Mouse (Mus musculus) neutrophil, adult 5-6 weeks (primary cell): ENCODE results near the gene Camta2. TPM values are rescaled to one million over a fixed set of nuclear protein-coding genes. Genes with fewer than 3 reads are reported as not detected.
A peak's percentile ranks its signal among the peaks of the same experiment; 100 is the strongest.

Source experiments
- ATAC-seq: fragments of 151-379, 151-347 bp; 2 replicates; pipeline ENCODE4 v1.8.0; 2017; ENCODE audit warnings: mild to moderate bottlenecking, moderate TSS enrichment; ENCODE audit not compliant: insufficient number of reproducible peaks, poor library complexity, low FRiP score, severe bottlenecking; ENCODE audit errors: extremely low read depth
- total RNA-seq: library from RNA; stranded (forward); fragments of 200-1000 nt; gene quantifications from 2 replicates; pipeline ENCODE4 v1.2.3, GENCODE M21; 2017

Camta2 gene
- total RNA-seq, 1 experiment from 2014 or later: 36.1 TPM

DNA sequence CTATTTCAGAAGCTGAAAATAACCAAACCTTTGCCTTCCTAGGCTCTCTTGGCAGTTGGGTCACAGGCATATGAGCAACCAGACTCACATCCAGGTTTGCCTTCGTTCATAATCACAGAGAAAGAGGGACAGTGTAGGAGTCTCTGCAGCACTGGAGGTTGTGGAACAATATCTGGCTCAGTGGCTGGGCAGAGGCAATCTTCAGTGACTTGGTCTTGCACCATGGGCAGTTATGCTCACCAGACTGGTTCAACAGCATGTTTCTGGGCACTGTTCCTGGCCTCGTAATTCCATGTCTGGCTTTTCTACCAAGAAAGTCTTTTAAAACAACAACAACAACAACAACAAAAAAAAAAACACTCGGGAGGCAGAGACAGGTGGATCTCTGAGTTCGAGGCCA, 52.3 kb downstream of the Camta2 start:
- no peak for ATAC-seq

DNA sequence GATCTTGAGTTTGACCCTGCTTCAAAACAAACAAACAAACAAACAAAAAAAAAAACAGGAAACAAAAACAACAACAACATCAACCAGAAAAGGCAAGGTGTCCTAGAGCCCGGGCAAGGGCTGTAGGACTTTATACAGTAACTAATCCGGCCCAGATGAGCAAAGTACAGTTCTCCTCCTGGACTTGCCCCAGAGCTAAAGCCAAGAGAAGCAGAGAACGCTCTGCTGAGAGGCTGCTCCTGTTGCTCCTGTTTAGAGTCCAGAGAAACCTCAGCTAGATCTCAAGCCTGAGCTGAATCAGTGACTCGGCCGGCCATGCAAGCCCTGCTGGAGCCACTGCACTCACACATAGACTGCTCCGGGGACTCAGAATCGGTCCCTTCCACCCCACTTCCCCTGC, 57.8 kb downstream of the Camta2 start:
- no peak for ATAC-seq

DNA sequence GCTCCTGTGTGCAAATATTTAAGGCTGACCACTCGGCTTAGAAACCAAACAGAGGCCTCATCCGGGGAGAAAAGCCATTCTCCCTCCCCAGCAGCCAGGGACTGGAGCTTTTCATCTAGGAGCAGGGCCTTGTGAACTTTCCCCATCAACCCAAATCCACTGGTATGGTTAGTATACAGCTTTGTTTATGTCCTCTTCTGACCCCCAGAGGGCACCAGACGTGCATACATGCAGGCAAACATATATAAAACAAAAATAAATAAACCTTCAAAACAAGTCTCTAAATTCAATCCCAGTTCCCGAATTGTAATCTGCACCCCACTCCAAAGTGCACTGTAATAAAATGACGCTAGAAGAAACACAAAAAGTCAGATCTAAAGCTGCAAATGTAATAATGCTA, 58.3 kb downstream of the Camta2 start:
- peak; percentile 44; the same call in 1 of the 2 replicates for ATAC-seq

DNA sequence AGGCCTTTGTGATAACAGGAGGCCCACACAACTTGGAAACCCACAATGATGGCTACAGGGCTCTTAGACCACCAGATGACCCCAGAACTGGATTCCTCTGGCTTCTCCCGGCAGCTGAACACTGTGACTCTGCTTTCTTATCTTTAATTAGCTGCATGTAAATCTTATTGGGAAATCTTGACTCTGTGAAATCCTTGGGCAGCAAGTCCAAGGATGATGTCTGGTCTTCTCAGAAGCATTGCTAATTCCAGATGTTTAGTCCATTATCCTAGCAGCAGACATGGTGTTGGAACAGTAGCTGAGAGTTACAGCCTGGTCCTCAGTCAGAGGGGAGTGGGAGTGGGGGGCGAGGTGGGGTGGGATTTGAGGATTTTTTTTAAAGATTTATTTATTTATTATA, 59.5 kb downstream of the Camta2 start:
- ATAC-seq: no peak

DNA sequence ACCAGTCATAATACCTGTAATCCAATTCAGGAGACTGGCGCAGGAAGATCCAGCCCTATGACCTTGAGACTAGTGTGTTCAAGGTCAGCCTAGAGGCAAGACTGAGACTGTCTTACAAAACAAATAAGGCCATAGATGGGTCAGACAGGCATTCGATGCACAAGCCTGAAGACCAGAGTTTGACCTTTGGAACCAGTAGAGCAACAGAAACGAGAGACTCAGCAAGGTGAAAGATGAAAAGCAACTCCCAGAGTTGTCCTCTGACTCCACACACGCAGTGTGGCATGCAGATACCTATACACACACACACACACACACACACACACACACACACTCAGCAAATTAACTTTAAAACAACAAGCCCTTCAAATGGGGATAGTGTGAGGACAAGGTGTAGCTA, 61.0 kb downstream of the Camta2 start:
- ATAC-seq: no peak

DNA sequence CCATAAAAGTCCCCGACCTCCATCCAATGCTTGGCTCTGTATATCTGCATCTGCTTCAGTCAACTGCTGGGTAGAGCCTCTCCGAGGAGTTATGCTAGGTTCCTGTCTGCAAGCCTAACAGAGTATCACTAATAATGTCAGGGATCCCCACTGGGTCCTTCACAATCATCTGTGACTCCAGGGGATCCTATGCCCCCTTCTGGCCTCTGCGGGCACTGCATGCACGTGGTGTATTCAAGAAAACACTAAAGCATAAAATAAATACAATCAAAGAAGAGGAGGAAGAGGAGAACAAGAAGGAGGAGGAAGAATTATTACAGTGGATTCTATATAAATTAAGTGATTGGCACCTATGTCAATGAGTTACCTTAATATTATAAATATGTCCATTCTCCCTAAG, 62.4 kb downstream of the Camta2 start:
- ATAC-seq: peak; percentile 60; the same call in 1 of the 2 replicates

DNA sequence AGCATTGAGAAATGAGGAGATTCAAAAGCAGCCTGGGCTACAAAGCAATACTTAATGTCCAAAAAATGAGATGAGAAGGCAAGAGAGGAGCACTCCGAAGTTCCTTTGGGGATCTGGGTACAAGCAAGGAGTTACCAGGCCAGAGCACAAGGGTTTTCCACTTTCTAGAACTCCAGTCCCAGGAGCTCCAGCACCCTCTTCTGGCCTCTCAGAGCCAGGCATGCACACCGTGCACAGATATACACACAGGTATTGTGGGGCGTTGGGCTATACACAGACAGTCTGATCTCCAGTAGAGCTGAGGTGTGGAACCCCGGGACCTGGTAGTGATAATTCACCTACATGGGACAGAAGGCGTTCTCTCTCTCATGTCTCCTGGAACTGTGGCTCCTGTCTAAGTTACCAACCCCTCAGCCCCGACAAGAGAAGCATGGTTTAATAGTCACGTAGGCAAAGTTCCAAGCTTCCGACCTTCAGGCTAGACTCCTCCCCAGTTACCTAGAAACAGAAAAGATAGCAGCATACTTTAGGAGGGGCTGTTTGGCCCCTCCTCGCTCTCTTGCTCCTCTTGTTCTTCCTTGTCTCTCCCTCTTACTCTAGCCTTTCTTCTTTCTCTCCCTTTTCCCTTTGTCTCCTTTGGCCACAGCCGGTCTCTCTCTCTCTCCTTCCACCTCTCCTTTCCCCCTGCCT, 64.7 kb downstream of the Camta2 start:
- ATAC-seq: no peak

DNA sequence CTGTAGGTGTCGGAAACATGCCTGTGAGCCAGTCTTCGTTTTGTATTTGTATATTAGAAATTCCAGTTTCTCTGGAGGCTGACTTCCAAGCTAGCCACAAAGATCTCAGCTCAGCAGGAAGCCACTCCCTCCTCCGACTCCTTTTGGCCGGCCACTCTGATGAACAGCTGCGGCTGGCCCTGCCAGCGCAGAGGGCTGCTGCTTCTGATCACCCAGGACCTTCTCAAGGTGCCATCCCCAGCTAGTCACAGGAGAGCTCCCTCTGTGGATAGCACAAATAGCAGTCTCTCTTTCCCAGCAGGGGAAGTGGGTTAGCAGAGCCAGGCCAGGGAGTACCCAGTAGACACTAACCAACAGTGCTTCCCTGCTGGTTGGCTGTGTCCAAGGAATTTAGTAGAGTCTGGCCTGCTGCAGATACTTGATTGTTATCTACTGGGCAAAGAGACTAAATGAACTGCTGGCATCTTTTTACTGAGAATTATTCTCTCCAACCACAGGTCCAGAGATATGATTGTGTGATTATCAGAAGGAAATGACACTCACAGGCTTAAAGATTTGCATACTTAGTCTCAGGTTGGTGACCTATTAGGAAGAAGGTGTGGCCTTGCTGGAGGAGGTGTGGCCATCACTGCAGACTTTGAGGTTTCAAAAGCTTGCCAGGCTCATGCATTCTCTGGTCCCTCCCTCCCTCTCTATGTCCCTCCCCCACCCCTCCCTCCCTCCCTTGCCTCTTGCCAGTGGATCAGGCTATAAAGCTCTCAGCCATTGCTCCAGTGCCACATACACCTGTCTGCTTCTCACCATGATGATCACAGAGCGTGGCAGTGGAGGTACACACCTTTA, 65.7 kb downstream of the Camta2 start:
- ATAC-seq: peak; percentile 44

Other genes with a start within 250 kb of the Camta2 start
- gene Med11, start 236.2 kb downstream of the Camta2 start, total RNA-seq: 43.7 and 46.3 TPM in 2 replicates
- 0.37 and 0.58 TPM in 2 replicates for gene Zmynd15, start 228.7 kb downstream of the Camta2 start, total RNA-seq
- gene Cxcl16, start 228.1 kb downstream of the Camta2 start, total RNA-seq: 0.74 TPM in 1 of 2 replicates, not detected in the other
- gene Tm4sf5, start 182.9 kb downstream of the Camta2 start, total RNA-seq: not detected in 2 replicates
- gene Vmo1, start 173.5 kb downstream of the Camta2 start, total RNA-seq: not detected in 2 replicates
- gene Gltpd2, start 168.9 kb downstream of the Camta2 start, total RNA-seq: not detected in 2 replicates
- gene Psmb6, start 162.7 kb downstream of the Camta2 start, total RNA-seq: 124 and 133 TPM in 2 replicates
- gene Gm40193, start 155.2 kb downstream of the Camta2 start, total RNA-seq: not detected in 2 replicates
- gene Pld2, start 148.0 kb downstream of the Camta2 start, total RNA-seq: 0.86 and 4.3 TPM in 2 replicates
- 21.8 and 23.1 TPM in 2 replicates for gene Mink1, start 125.2 kb downstream of the Camta2 start, total RNA-seq
- not detected in 2 replicates for gene 4930544D05Rik, start 72.3 kb downstream of the Camta2 start, total RNA-seq
- 1.7 TPM in 1 of 2 replicates, not detected in the other for gene Chrne, start 68.9 kb downstream of the Camta2 start, total RNA-seq
- 1.4 and 1.7 TPM in 2 replicates for gene Gp1ba, start 49.0 kb downstream of the Camta2 start, total RNA-seq
- gene Rnf167, start 40.9 kb downstream of the Camta2 start, total RNA-seq: 261 and 283 TPM in 2 replicates
- 75.8 and 82.8 TPM in 2 replicates for gene Slc25a11, start 40.6 kb downstream of the Camta2 start, total RNA-seq
- 683 and 728 TPM in 2 replicates for gene Pfn1, start 33.5 kb downstream of the Camta2 start, total RNA-seq
- gene Eno3, start 30.9 kb downstream of the Camta2 start, total RNA-seq: 16.7 and 21.2 TPM in 2 replicates
- gene Spag7, start 18.7 kb downstream of the Camta2 start, total RNA-seq: 49.2 and 55.3 TPM in 2 replicates
- 0.37 TPM in 1 of 2 replicates, not detected in the other for gene Inca1, start 12.1 kb upstream of the Camta2 start, total RNA-seq
- gene Kif1c, start 12.4 kb upstream of the Camta2 start, total RNA-seq: 27.6 and 28.0 TPM in 2 replicates
- 2.6 and 2.8 TPM in 2 replicates for gene Zfp3, start 76.1 kb upstream of the Camta2 start, total RNA-seq
- 15.1 and 25.1 TPM in 2 replicates for gene Scimp, start 124.5 kb upstream of the Camta2 start, total RNA-seq
- 76.0 and 84.5 TPM in 2 replicates for gene Rabep1, start 156.7 kb upstream of the Camta2 start, total RNA-seq